Mouse (Mus musculus) stomach, postnatal 0 days (tissue): ENCODE measurements around the gene Ccdc93.

Experiments
- CTCF ChIP-seq: IDR thresholded peaks from 2 replicates; pipeline ENCODE4 v1.5.1; 2016; ENCODE audit warnings: antibody characterized with exemption, low read depth, mild to moderate bottlenecking, moderate library complexity
- EP300 ChIP-seq: optimal IDR thresholded peaks from 2 replicates; pipeline ENCODE3; 2016; ENCODE audit warnings: antibody characterized with exemption

GRCm38 (mm10) chr1:121546844-121547243, 116.0 kb downstream of the Ccdc93 start:
- TF ChIP-seq CTCF (no peak), EP300 (no peak)
